Mouse (Mus musculus): ENCODE measurements around the gene Aldh5a1.
"Not testable (repeated sequence)": the region's sequence is repeated elsewhere in the genome, so short reads cannot be mapped to it uniquely, and the experiment has no call there.

The Aldh5a1 gene

DNA sequence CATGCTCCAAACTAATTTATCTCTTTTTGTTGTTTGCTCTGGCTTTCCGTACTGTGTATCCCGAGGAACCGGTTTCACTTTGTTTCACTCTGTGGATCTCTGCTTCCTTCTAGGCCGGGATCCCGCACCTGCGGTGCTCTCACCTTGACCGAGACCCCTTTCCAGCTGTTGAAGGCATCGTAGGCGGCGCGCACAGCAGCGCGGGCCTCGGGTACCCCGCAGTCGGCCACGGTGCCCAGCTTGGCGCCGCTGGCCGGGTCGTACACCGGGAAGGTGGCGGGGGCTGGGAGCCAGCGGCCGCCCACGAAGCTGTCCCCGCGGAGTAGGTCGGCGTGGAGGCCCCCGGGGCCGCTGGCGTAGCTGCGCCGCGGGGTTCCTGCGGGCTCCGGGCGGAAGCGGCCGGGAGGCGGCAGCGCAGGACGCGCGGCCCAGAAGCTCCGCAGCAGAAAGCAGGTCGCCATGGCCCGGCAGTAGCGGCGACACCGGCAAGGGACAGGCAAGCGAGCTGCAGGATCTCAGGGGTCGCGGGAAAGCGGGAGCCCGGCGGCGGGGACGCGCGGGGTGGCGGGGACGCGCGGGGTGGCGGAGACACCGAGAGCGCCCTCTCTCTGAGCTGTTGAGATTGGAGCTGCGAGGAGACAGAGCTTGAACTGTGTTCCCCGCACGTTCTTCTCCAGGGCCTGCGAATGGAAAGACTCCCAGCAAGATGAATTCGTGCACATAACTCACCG, at the start of gene Aldh5a1:
Gene Aldh5a1 (minus strand): TSS at position 554 of the 731 bp plus-strand sequence.
- DNase-seq (ENCODE audit: low read depth): no peak

DNA sequence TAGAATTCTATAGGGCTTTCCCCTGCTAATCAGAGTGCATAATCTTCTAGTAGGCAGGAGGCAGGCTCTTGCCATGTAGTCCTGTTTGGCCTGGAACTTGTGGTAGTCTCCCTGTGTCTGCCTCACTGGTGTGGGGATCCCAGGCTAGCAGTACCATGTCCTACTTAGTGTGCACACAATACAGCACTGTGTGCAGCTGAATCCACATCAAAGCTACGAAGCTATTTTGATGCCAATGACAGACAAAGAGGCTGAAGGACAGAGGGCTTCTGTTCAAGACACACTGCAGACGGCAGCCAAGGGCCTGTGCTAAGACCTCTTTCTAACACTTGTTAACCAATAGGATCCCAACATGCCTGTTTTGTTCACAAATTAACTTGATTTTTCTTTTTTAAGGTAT, 48.0 kb upstream of the Aldh5a1 start:
- no peak for DNase-seq (ENCODE audit: low read depth)

DNA sequence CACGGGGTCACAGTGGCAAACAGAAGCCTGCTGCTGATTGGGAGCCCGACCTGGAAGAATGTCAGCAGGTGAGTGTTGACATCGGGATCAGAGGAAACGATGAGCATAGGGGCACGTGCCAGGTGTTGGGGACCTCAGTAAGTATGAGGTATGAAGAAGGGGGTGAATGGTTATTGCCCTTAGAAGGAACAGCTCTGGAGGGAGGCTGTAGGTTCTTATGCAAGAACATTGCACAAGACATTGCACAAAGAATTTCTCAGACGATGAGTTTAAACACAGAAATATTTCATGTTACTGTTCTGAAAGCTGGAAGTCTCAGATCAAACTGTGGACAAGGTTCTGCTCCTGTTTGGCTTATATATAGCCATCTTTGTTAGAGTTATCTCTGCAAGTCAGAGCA, 43.6 kb upstream of the Aldh5a1 start:
- DNase-seq (ENCODE audit: low read depth): no peak

DNA sequence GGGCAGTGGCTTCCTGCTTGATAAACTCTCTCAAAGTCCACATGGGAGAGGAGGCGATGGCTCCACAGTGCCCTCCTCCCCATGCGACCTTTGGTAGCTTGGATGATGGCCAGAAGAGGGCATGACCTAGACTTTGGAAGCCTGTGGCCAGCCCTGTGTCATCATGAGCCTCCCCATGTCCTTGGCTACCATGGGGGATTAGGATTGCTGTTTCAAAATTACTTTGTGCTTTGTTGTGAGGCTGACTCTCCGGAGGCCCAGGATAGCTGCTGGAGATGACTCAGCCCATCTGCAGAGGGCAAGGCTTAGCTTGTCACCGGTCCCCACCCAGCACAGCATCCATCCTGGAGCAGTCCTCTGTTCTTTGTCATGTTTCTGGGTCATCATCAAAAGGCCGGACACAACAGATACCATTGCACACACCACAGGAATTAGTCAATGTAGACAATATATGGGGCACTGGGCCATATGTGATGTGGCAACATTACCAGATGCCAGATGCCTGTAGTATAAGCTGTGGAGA, 40.4 kb upstream of the Aldh5a1 start:
- no peak for DNase-seq (ENCODE audit: low read depth)

DNA sequence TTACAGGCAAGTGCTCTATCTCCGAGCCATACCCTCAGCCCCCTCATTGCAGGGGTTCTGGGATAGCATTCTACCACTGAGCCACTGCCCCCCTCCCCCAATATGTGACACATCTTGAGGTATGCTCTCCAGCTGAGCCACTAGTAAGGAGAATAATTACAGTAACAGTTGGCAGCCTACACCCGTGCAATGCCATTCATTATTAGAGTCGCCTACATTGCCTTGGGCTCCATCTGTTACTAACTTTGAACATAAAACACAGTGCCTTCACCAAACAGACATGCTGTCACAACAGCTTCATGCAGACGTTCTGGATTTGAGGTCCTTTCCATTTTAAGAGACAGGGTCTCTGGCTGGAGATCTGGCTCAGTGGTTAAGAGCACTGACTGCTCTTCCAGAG, 38.9 kb upstream of the Aldh5a1 start:
- DNase-seq (ENCODE audit: low read depth): no peak

DNA sequence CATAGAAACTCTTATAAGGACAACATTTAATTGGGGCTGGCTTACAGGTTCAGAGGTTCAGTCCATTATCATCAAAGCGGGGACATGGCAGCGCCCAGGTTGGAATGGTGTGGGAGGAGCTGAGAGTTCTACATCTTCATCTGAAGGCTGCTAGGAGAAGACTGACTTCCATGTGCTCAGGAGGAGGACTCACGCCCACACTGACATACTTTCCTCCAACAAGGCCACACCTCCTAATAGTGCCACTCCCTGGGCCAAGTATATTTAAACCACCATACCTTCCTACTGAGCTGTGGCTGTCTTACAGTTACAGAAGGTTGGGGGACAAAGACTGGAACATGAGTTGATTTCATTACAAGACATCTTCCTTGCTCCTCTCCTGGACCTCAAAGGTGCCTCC, 34.3 kb upstream of the Aldh5a1 start:
- DNase-seq (ENCODE audit: low read depth): not testable (repeated sequence)

DNA sequence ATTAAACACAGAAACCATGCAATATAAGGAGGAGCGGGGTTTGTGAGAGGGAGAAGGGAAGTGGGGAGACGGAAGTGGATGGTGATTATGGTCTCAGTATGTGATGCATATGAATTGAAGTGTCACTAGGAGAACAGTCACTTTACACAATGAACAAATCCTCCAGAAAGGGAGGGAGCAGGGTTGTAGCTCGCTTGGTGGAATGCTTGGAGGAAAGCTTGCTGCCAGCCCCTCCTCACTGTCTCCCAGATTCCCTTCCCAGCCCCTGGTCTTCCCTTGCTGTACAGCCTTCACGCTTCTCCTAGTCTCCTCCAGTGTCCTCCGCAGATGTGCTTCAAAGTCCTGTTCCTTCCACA, 28.4 kb upstream of the Aldh5a1 start:
- DNase-seq (ENCODE audit: low read depth): no peak

DNA sequence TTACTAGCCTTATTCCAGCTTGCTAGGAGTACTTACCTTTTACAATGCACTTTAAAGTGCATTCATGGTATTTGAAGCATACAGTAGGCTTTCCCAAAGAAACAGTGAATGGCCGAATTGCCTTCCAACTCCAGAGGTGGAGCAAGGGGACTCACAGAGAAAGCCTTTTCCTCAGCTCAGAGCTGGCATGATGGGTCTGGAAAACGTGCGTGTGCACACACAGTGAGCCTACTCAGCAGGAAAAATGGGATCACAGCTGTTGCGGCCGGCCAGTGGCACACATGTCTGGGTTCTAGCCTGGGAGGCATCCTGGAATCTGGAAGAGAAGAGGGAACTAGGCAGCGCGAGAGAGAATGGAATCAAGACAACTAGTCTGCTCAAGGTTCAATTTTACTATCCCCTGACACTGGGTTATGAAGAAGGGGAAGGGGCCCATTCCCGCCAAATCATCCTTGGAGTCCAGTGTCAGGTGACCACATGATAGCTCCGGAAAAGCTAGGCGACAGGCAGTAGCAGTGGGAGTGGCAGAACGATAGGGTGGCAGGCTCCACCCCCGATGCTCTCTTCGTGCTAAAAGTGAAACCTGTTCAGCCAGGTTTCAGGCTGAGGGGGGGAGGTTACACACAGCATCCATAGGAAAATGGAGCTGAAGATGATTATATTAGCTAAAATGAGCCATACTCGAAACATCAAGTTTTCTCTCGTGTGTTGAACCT, 27.8 kb upstream of the Aldh5a1 start:
- DNase-seq (ENCODE audit: low read depth): peak; percentile 13

DNA sequence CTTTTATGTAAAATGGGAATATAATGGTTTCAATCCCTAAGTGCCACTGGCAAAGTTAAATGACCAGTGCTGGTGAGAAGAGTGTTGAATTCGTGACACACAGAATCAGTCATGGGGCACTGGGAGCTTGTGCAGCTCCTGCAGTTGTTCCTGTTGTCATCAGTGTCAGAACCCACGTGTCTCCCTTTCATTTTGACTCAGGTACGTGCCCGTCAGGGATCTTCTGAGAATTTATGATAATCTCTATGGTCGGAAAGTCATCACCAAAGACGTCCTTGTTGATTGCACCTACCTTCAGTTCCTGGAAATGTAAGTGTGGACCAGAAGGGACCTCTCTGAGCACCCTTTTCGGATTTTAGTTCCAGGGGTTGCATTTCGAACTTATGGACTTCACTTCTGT, 24.7 kb upstream of the Aldh5a1 start:
- no peak for DNase-seq (ENCODE audit: low read depth)

DNA sequence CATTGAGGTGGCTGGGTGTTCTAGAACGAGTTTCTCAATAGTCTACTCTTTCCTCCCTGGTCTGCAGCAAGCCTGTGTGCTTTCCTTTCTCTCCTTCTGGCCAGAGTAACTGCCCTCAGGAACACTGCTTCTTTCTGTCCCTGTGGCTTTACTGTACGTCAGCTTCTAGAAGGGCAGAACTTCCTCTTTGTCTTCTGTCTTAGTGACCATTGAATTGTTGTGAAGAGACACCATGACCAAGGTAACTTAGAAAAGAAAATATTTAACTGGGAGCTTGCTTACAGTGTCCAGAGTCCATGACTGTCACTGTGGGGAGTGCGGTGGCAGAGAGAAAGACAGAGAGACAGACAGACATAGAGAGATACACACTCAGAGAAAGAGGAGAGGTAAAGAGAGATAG, 22.6 kb upstream of the Aldh5a1 start:
- no peak for DNase-seq (ENCODE audit: low read depth)

DNA sequence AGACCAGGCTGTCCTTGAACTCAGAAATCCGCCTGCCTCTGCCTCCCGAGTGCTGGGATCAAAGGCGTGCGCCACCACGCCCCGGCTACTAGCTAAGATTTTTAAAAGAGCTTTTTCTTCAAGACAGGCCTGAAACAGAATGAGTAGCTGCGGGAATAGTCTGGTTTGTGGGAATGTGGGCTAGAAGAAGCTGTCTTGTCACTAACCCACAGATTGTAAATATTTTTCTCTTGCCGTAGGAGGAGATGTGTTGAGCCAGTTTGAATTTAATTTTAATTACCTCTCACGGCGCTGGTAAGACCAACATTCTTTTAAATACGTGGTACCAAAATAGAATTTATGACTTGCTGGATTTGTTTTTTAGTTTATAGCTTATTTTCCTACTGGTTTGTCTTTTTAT, 21.2 kb upstream of the Aldh5a1 start:
- no peak for DNase-seq (ENCODE audit: low read depth)

DNA sequence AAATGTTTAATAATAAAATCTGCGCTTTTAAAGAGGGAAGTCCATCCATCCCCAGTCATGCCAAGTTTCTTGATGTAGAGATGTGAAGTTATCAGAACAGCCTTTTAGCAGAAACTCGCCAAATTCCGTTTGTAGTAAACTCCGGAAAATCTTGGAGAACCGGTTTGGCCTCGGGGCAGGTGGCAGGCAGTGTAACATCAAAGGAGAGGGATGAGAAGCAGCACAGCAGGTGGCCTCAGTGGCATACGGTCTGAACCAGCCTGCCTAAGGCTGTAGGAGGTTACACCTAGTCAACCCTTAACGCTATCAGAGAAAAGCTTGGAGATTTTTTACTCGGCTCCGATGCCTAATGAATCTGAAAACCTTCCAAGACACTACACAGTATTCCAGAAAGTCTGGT, 18.0 kb upstream of the Aldh5a1 start:
- no peak for DNase-seq (ENCODE audit: low read depth)

DNA sequence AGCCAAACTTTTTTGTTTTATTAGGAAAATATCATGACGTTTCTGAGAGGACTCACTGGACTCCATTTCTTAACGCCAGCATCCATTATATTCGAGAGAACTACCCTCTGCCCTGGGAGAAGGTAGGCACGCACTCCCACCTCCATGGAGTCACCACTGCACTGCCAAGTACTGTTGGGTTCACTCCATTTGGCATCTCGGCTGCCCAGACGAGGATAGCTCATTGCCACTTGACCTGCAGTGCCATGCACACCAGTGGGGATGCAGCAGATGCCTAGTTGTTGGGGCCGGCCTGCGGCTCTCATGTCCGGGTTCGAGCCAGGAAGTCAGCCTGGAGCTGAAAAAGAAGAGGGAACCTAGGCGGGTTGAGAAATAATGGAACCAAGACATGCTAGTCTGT, 17.6 kb upstream of the Aldh5a1 start:
- no peak for DNase-seq (ENCODE audit: low read depth)

DNA sequence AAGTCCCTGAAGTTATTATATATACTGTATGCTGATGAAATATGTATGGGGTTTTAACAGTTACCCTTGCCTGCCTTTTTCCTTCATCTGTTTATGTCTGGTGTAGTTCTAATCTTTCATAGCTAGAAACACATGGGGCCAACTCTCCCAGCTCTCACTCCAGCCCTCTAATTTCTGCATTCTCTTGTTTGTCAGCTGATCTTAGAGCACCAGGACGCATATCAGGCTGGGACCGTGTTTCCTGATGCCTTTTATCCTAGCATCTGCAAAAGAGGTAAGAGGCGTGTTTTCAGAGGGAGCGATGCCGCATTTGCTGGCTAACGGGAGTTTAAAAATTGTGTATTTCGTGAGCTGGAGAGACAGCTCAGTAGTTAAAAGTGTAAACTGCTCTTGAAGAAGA, 15.2 kb upstream of the Aldh5a1 start:
- no peak for DNase-seq (ENCODE audit: low read depth)

DNA sequence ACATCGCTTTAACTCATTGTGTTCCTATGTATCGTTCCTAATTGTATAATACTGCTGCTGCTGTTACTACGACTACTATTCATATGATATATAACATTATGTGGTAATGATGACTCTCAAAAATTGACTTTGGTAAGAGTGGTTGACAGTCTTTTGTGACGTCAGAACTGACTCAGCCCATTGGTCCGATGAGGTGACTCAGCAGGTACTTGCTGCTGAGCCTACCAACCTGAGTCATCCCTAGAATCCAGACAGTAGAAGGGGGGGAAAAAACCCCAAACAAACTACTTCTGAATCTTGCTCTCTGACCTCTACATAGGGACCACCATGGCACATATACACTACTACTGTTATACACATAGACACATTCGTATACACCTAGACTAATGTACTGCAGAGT, 11.4 kb upstream of the Aldh5a1 start:
- DNase-seq (ENCODE audit: low read depth): no peak

DNA sequence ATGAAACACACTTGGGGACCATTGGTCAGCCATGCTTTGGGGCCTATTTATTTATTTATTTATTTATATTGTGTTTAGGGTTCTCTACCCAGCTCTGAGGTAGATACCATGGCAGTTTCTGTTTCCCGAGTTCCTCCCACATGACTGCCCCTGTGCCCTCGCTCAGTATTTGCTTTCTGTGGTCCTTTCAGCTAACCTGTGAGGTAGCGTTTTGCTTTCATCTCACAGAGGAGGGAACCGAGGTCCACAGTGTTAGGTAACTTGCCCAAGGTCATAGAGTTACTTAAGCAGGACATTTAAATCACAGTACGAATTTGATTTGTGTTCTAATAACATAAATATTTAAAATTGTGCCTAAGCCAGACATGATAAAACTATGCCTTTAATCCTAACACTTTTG, 9.7 kb upstream of the Aldh5a1 start:
- no peak for DNase-seq (ENCODE audit: low read depth)

DNA sequence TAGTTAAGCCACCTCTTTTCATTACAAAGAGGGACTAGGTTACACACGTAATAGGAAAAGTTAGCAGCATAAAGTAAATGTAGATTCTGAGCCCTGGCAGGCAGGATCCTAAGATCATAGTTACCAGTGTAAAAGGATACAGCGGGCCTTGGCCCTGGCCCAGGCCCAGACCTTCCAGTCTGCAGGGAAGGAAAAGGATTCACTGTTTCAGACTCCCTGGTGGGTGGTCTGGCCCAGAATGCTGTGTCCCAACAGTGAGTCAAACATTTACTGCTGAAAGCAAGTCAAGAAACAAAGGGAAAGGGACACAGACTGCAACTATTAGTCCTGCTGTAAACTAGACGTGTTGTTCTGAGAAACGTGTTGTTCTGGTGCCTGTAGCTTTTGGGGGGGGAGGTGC, 8.1 kb upstream of the Aldh5a1 start:
- no peak for DNase-seq (ENCODE audit: low read depth)

DNA sequence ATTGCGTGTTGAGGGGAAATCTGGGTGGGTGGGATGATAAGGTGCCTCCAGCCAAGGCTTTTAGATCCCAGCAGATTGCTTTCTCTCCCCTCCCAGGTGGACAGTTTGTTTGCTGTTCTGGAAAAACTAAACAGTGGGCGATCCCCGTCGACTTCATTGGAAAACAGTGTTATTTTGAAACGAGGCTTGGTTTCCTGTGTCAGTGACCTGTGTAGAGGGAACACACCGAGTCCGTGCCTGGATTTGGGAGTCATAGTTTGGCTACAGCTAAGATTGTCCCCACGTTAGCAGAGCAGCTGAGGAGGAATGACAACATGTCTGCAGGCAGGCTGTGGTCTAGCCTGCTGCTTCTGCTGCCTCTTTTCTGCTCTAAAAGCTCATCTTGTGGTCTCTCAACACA, 5.8 kb upstream of the Aldh5a1 start:
- DNase-seq (ENCODE audit: low read depth): no peak

DNA sequence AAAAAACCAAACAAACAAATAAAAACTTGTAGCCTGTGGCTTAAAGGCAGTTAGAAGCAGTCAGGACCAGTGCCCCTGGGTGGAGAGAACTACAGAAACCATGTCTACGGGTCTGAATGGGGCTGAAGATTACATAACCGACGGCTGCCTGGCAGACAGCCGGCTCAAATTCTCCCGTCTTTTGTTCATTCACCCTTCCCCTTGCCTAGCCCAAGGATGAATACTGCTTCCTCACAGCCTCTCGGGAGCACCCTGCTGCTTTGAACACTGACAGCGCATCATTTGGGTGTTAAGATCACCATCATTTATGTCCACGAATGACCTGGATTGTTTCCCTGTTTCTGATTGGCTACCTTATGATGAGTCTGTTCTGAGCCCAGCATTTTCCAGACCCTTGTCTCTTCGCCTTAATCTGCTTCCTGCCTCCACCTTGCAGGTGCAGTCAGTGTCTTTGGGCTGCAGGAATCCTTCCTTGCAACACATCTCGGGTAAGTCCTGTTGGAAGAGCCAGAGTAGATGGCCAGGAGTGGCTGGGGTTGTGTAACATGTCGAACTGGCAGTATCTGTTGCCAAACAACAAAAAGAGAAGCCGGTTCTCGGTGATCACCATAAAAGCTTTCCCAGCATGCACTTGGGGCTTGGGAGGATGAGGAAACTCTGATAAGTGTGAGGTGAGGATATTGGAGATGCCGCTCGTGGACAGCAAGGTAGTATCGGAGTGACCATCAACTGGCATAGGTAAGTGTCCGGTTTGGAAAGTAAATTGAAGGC, 5.2 kb upstream of the Aldh5a1 start, which contains the start of gene Gpld1:
Gene Gpld1 (plus strand): TSS at position 641 of the 771 bp plus-strand sequence.
- DNase-seq (ENCODE audit: low read depth): no peak

DNA sequence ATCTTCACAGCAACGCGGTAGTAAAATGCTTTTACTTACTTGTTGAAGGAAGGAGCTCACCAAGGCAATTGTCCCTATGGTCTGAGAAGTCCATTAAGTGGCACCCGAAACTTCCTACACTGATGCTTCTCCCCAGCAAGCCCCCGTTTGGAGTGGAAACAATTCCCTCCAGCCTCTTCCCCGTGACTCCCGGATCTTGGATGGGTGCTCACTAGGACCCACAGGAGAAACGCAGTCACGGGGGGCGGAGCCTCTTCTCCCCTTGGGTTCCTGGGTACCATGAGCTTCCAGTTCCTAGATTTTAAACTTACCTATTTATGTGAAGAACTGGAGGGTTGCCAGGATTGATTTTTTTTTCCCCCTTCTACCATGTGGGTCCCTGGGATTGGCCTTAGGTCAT, 2.0 kb upstream of the Aldh5a1 start:
- no peak for DNase-seq (ENCODE audit: low read depth)

DNA sequence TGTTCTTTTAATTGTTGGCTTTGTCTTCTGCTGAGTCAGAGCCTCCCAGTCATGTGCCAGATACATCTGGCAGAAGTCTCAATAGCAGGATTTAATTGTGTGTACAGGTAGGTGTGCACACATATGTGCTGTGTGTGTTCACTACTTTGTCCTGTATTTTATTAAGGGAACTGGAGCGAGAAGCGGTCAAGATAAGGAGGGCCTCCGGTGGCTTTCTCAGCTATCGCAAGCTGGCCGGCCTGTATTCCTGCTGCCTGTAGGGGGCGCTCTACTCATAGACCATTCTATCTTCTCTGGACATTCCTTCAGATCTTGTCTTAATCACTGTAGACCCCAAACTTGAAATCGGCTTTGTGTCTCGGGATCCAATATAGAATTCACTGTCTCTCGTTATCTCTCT, 1.2 kb upstream of the Aldh5a1 start:
- peak; percentile 46 for DNase-seq (ENCODE audit: low read depth)

DNA sequence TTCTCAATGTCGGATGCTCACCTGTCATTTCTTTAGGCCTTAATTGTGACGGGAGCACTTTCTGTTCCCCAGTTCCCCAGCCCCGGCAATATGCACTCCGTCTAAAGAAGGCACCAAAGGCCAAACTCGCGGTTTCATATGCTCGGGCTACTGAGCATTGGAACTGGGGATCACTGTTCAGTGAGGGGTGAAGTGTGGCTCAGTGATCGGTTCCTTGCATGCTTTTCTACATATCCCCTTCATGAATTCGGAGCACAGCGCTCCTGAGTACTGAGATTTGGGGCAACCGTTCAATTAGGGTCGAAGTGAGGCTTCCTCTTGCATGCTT, 342 bp upstream of the Aldh5a1 start:
- no peak for DNase-seq (ENCODE audit: low read depth)

DNA sequence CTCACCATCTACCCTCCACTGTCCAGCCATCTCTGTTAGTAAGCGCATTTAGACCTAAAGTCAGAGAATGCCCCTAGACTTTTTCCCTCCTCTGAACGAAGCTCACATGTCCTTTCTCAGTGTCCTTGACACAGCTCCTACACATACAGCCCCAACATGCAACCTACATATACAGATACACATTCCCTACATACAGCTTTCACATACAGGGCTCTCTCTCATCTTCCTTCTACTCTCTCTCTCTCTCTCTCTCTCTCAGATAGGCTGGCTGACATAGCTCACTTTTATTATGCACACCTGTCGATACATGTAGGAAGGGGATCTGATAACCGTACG, 721 bp downstream of the Aldh5a1 start:
- no peak for DNase-seq (ENCODE audit: low read depth)

All from c-Kit-positive CD71-positive TER-119-negative erythroid progenitor cells, embryonic 14.5 days (primary cell).